Mouse (Mus musculus): Measurements from ENCODE around the gene Smim23. TPM values are rescaled to one million over a fixed set of nuclear protein-coding genes. Genes with fewer than 3 reads are reported as not detected.
A peak's percentile ranks its signal among the peaks of the same experiment; 100 is the strongest.

Smim23 gene
- total RNA-seq (2021): not detected
- long read RNA-seq, experiment 1: 0 reads
- long read RNA-seq, experiment 2: 0 reads

- DNase-seq: no peak
Measured at GRCm38 (mm10) chr11:32824505-32824904, at the start of gene Smim23. Gene Smim23, minus strand, starts transcription at chr11:32824605.

GRCm38 (mm10) chr11:32868619-32869383 is 44.4 kb upstream of the Smim23 start:
- DNase-seq: peak; percentile 58

- DNase-seq: no peak
Measured at GRCm38 (mm10) chr11:32864615-32865014, 40.2 kb upstream of the Smim23 start.

GRCm38 (mm10) chr11:32857418-32857879 is 33.0 kb upstream of the Smim23 start:
- DNase-seq: peak; percentile 83

GRCm38 (mm10) chr11:32846682-32847222 is 22.3 kb upstream of the Smim23 start:
- peak; percentile 25 for DNase-seq

- DNase-seq: no peak
Measured at GRCm38 (mm10) chr11:32841169-32841568, 16.8 kb upstream of the Smim23 start.

GRCm38 (mm10) chr11:32840256-32840655 is 15.9 kb upstream of the Smim23 start:
- no peak for DNase-seq

GRCm38 (mm10) chr11:32835022-32835421 is 10.6 kb upstream of the Smim23 start:
- DNase-seq: no peak

- no peak for DNase-seq
Measured at GRCm38 (mm10) chr11:32834367-32834918, 10.0 kb upstream of the Smim23 start.

- no peak for DNase-seq
Measured at GRCm38 (mm10) chr11:32817566-32817965, 6.8 kb downstream of the Smim23 start.

GRCm38 (mm10) chr11:32814286-32814685 is 10.1 kb downstream of the Smim23 start:
- DNase-seq: no peak

GRCm38 (mm10) chr11:32809091-32809490 is 15.3 kb downstream of the Smim23 start:
- no peak for DNase-seq

GRCm38 (mm10) chr11:32805958-32806357 is 18.4 kb downstream of the Smim23 start:
- DNase-seq: peak; percentile 69

- peak; percentile 35 for DNase-seq
Measured at GRCm38 (mm10) chr11:32803658-32804057, 20.7 kb downstream of the Smim23 start.

- no peak for DNase-seq
Measured at GRCm38 (mm10) chr11:32801715-32802114, 22.7 kb downstream of the Smim23 start.

- no peak for DNase-seq
Measured at GRCm38 (mm10) chr11:32800929-32801375, 23.5 kb downstream of the Smim23 start.

- DNase-seq: no peak
Measured at GRCm38 (mm10) chr11:32798445-32798844, 26.0 kb downstream of the Smim23 start.

GRCm38 (mm10) chr11:32794759-32795445 is 29.5 kb downstream of the Smim23 start:
- no peak for DNase-seq

GRCm38 (mm10) chr11:32786201-32786600 is 38.2 kb downstream of the Smim23 start:
- no peak for DNase-seq

- DNase-seq: no peak
Measured at GRCm38 (mm10) chr11:32785591-32786147, 38.7 kb downstream of the Smim23 start.

- no peak for DNase-seq
Measured at GRCm38 (mm10) chr11:32782724-32783123, 41.7 kb downstream of the Smim23 start.

GRCm38 (mm10) chr11:32781633-32782404 is 42.6 kb downstream of the Smim23 start:
- DNase-seq: no peak
